Mouse (Mus musculus) left cerebral cortex, postnatal 14 days (tissue): Measurements from ENCODE around the gene Agmo. TPM values are rescaled to one million over a fixed set of nuclear protein-coding genes. Genes with fewer than 3 reads are reported as not detected.
A peak's percentile ranks its signal among the peaks of the same experiment; 100 is the strongest.

Experiments used
- DNase-seq, 2 experiments: peaks; one replicate each; pipeline ENCODE4 v3.0.0; 2021 to 2022; ENCODE audit warnings: low spot score in 2 of 2, mixed read lengths in 1 of 2
- intact Hi-C: fragments of 180-260 bp; cut with DNase I; formaldehyde crosslinking; loops from one replicate; pipeline ENCODE4 v1.15.1; 2025
- long read RNA-seq, 2 experiments: library from polyadenylated mRNA; stranded (forward); transcript quantifications; one replicate each; pipeline ENCODE4 v2.0.0; 2021
- total RNA-seq, 2 experiments: library from RNA; stranded (reverse); gene quantifications; 2 replicates each; pipeline ENCODE4 v1.2.3; 2021

Agmo gene
- 1 to 10 TPM; 2.6 TPM for total RNA-seq
- long read RNA-seq, experiment 1, partial matches to known transcripts: 0 of 4 reads
- long read RNA-seq, experiment 1, other reads (novel, unspliced or antisense): 0 of 4 reads
- long read RNA-seq, experiment 2, partial matches to known transcripts: 0 of 3 reads
- long read RNA-seq, experiment 2, other reads (novel, unspliced or antisense): 1 of 3 reads

- peak; percentile 12 to 30 for DNase-seq
- intact Hi-C loops: no loop called here
Measured at GRCm38 (mm10) chr12:37241566-37242021, at the start of gene Agmo. Agmo (plus strand) TSS chr12:37241641.

GRCm38 (mm10) chr12:37231119-37231518 is 10.3 kb upstream of the Agmo start:
- intact Hi-C loops: no loop called here
- no peak for DNase-seq

GRCm38 (mm10) chr12:37240975-37241565 is 371 bp upstream of the Agmo start:
- intact Hi-C loops: no loop called here
- no peak for DNase-seq

DNA sequence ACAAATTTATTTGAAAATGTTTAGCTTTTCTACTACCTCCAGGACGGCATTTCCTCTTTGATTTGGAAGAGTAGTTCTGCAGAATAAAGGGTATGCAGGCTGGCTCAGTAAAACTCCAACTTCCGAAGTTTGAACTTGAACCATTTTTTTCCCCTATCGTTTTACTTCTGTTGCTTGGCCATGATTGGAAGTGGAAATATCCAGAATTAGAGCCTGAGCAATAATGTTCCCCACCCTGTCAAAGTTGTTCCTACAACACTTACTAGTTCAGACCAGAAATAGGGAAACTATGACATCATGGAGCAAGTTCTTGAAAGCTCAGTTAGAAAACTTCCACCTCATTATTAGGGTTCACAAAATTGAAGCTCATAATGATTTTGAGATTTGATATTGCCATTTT is 1.0 kb downstream of the Agmo start:
- DNase-seq: no peak
- intact Hi-C loops: no loop called here

DNA sequence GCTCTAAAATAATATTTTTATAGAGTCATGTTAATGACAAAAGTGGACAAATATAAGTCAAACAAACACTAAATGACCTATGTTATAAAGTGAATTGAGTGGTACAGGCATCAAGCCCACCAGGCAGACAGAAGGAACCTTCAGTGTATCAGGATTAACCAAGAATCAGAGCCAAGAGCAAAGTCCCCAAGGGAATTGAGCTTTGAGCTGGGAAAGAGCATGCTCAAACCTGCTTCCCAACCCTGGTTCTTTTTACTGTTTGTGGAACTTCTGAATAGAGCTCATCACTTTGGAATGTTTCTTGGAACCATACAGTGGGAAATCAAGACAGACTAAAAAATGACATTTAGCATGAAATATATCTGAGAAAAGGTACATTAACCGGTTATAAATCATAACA is 3.4 kb downstream of the Agmo start:
- intact Hi-C loops: no loop called here

DNA sequence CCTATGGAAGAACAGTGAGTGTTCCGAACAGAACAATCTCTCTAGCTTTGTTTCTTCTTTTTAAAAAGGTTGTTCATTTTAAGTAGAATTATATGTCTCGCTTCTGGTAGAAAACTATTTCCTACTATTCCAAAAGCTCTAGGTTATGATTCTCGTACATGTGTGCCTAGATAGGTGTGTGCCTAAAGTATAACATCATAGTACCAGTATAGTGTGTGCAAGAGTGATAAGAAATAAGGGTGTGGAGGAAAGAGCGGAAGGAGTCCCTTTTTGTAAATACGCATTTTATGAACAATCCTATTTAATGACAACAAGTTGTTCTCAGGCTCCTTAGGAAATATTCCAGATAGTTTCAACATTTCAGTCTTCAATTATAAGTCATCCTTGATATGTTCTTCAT is 10.2 kb downstream of the Agmo start:
- DNase-seq: no peak
- intact Hi-C loops: no loop called here

More for the DNA sequence above, 3.4 kb downstream of the Agmo start:
- DNase-seq: no peak

- intact Hi-C loops: no loop called here
- no peak for DNase-seq
Measured at GRCm38 (mm10) chr12:37257099-37257498, 15.7 kb downstream of the Agmo start.

DNA sequence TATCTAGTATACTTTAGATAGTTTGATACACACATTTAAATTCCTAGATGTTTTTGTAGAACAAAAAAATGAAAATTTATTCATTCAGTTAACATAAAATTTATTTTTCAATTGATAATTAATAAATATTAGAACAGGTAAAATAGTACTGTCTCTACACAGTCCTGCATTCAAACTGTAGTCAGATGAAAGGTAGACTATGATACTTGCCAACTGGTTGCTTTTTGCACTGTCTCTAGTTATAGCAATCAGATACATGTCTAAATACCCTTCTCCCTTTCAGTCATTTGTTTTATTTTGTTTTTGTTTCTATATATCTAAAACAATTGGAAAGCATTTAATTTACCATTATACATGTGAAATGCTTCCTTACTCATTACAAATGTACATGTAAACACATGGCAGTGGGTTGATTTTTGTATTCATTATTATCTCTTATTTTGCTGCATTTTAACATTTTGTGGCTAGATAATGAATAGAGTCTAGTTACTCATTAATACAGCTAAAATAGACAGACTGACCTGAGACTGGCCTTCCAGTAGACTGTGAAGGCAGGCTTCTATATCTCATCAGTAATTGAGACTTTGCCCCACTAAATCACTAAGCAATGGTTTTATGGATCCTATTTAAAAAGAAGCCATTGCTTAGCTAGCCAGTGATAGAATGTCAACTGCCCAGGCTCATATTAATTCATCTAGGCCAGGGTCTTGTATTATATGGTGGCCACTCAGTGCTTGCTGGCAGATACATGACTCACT is 18.5 kb downstream of the Agmo start:
- intact Hi-C loops: no loop called here
- DNase-seq: no peak

- intact Hi-C loops: no loop called here
- no peak for DNase-seq
Measured at GRCm38 (mm10) chr12:37263685-37264084, 22.2 kb downstream of the Agmo start.

GRCm38 (mm10) chr12:37268636-37269152 is 27.3 kb downstream of the Agmo start:
- intact Hi-C loops: no loop called here

DNA sequence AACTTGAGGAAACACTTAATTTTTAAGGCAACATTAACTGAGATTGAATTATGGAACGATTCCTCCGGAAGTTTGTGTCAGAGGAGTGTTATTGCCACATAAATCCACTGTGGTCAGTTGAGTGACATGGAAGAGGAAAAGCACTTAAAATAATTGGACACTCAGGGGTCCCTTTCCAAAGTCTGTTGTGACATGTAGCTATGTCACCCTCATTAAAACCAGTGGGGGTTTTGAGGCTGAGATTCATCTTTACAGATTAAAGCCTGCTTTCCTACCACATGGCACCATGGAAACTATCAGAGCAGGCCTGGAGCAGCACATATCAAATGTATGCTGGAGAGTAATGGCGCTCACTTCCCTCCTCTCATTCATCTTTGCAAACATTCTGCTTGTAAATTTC is 31.2 kb downstream of the Agmo start:
- DNase-seq: no peak
- intact Hi-C loops: no loop called here

More at GRCm38 (mm10) chr12:37268636-37269152, 27.3 kb downstream of the Agmo start:
- no peak for DNase-seq

DNA sequence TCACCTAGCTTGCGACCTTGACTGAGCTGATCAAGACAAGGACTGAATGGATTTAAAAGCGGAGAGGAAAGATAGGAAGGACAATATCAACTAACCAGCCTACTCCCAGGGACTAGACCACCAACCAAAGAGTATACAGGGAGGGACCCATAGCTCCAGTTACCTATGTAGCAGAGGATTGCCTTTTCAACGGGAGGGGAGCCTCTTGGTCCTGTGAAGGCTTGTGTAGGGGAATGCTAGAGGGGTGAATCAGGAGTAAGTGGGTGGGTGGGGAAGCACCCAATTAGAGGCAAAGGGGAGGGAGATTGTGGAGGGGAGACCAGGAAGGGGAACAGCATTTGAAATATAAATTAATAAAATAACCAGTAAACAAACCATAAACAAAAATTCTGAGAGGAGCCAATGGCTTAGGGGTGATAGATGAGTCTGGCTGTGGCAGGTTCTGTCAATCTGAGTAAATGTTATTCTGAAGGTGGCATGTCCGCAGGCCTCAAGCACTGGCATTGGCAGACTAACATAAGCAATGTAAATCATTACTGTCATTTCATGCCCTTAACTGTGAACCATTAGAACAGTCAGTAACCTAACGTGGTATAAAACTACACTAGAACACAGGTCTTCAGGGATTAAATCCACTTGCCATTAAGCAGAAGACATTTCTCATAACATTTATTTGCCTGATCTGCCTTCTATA is 32.7 kb downstream of the Agmo start:
- no peak for DNase-seq
- intact Hi-C loops: no loop called here

- intact Hi-C loops: no loop called here
- no peak for DNase-seq
Measured at GRCm38 (mm10) chr12:37274658-37275019, 33.2 kb downstream of the Agmo start.

DNA sequence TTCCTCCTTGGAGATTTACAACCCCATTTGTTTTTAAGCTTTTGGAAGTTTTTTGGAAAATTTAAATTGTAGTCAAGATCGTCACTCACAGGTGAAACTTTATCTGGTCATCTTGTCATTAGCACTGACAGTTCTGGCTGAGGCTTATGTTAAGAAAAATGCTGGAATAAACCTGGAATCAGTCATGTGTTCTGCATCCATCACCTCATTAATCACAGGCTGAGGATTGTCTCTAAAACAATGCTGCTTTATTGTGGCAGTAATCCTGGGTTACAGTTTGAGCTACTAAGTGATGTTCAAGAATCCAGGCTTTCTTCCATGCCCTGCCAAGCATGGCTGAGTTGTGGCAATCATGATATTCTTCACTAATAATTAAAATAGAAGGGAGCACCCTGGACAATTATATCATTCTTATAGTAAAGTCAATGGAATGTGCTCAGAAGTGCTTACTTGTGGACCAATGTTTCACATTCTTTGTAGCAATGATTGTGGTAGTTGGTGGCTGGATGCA is 65.6 kb downstream of the Agmo start:
- intact Hi-C loops: no loop called here
- DNase-seq: no peak

DNA sequence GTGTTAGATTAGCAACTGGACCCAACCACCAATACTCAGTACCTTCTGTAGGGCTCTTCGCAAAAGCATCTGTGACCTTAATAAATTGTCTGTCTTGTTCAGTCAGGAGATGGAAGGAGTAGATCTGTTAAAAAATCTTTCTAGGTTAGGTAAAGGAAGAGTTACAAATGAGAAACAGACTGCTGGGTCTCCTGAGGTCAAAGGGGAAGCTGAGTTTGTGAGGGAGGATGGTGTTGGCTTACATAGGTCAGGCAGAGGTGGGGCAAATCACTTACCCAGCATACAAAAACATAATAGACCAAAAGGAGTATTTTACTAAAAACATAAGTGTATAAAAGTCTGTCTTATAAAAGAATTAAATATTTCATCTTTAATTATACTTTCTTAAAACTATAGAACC is 69.3 kb downstream of the Agmo start:
- intact Hi-C loops: no loop called here
- no peak for DNase-seq

- no peak for DNase-seq
- intact Hi-C loops: no loop called here
Measured at GRCm38 (mm10) chr12:37322860-37323259, 81.4 kb downstream of the Agmo start.

DNA sequence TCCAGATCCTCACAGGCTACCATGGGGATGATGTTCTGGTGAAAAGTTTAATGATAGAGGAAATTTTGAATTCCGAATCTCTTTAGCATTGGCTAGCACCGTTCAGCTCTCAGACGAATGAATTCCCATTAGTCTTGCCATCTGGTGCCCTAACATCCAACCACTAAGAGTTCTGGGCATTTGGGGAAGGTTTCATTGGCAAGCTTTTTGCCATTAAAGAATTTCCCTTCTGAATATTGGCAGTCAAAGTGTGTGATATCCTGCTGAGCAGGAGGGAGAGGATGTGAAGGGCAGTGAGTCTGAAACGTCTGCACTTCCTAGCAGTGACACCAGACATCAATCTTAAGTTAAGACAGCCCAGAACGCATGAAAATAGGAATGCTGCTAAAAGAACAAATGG is 93.5 kb downstream of the Agmo start:
- no peak for DNase-seq
- intact Hi-C loops: no loop called here

- intact Hi-C loops: no loop called here
- no peak for DNase-seq
Measured at GRCm38 (mm10) chr12:37344225-37344624, 102.8 kb downstream of the Agmo start.

GRCm38 (mm10) chr12:37345696-37346095 is 104.3 kb downstream of the Agmo start:
- intact Hi-C loops: no loop called here
- no peak for DNase-seq

DNA sequence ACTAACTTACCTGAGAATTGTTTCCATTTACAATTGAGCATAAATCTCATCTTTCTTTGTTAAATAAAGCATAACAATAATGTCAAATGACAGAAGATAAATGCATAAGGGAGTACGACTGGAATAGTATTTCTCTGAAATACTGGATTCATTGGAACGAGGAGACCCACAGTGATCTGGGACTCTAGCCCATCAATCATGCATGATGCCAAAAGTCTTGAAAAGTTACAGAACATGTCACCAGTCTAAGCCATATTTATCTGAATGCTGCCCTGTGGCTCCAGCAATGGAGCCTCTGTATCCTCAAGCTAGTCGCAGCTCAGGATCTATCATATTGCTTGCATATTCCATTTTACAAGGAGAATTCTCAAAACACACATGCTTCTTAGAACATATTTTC is 150.9 kb downstream of the Agmo start:
- intact Hi-C loops: no loop called here
- DNase-seq: no peak
